7 mouse cellular contexts compared by ENCODE assay signal in the genomic region with DNA sequence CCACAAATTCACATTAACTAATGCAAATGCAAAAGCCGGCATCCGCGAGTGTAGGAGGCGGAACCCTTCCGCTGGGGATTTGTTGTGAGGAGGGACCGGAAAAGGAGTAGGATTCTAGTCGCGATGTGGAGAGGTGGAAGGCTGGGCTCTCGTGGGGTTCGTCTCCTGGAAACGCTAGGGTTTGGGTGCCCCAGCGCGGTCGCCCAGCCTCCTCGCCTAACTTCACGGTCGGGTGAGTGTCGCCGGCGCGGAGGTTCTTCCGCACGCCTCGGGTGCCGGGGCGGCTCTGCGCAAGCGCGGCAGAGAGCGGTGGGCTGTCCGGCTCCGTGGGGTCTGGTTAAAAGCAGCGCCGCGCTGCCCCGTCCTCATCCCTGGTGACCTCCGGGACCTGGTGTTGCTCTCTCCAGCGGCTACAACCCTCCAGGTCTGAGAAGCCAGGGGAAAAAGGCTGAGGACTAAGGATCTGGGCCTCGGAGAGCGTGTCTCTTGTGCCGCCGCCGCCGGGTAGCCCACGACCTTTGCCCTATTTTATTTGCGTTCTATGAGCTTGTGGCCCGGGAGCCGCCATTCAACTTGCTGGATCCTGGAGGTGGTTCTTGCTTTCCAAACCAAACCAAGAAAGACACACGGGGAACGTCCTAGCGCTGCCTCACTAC. TPM values are rescaled to one million over a fixed set of nuclear protein-coding genes. Genes with fewer than 3 reads are reported as not detected.
DNase-seq lines count a peak whose midpoint lies in the region; ATAC-seq lines count a peak whose summit lies in the region.

A gene (plus strand): TSS at position 109 of the 656 bp plus-strand sequence.

- H3K4me2 ChIP-seq in intestine, embryonic 16.5 days (ENCODE audit: low read depth, low read length), result peak within 1 kb of the TSS; percentile 66
- peak within 1 kb of the TSS; percentile 63 for H3K4me2 ChIP-seq in midbrain, embryonic 11.5 days

- H3K4me3 ChIP-seq in intestine, embryonic 16.5 days (ENCODE audit: low read length), result peak within 1 kb of the TSS; percentile 80
- H3K4me3 ChIP-seq in midbrain, embryonic 11.5 days (ENCODE audit: low read depth, low read length), result peak within 1 kb of the TSS; percentile 52

- no peaks in the 10 kb centered on the region for H3K9me3 ChIP-seq in intestine, embryonic 16.5 days (ENCODE audit: control insufficient read depth, low read length)
- no peaks in the 10 kb centered on the region for H3K9me3 ChIP-seq in midbrain, embryonic 11.5 days (ENCODE audit: control insufficient read depth, low read length)

- peaks cover 7% of the 10 kb centered on the region for H3K4me1 ChIP-seq in intestine, embryonic 16.5 days (ENCODE audit: control insufficient read depth, insufficient read depth, low read length)
- H3K4me1 ChIP-seq in midbrain, embryonic 11.5 days (ENCODE audit: control insufficient read depth, insufficient read depth, low read length), result no peaks in the 10 kb centered on the region

- peak within 1 kb of the TSS; percentile 97 for H3K27ac ChIP-seq in intestine, embryonic 16.5 days (ENCODE audit: low read length)
- H3K27ac ChIP-seq in midbrain, embryonic 11.5 days (ENCODE audit: low read depth, low read length), result peak within 1 kb of the TSS; percentile 89

- H3K27me3 ChIP-seq in intestine, embryonic 16.5 days (replicated peaks; ENCODE audit: control insufficient read depth, insufficient read depth, low read length), result no peaks in the 10 kb centered on the region
- no peaks in the 10 kb centered on the region for H3K27me3 ChIP-seq in midbrain, embryonic 11.5 days (ENCODE audit: control insufficient read depth, insufficient read depth, low read length)

- peak; percentile 92 for ATAC-seq in intestine, embryonic 16.5 days
- peak; percentile 95 for ATAC-seq in midbrain, embryonic 11.5 days (ENCODE audit: low FRiP score)

- WGBS in intestine, embryonic 16.5 days, result under 1% methylated on average over 51 of the region's 51 CpGs
- under 1% methylated on average over 42 of the region's 51 CpGs for WGBS in midbrain, embryonic 11.5 days

- peak; percentile 92 for DNase-seq in adrenal gland, adult 2 months
- DNase-seq in embryo, embryonic 11.5 days (ENCODE audit: low read depth, low spot score), result peak; percentile 72
- DNase-seq in gastrocnemius, postnatal 4 days (ENCODE audit: low spot score in 2 of 2), result peak; percentile 52 to 76
- DNase-seq in left cerebral cortex, postnatal 36 days (ENCODE audit: low spot score in 2 of 2), result peak; percentile 85 to 87
- DNase-seq in midbrain, embryonic 11.5 days (ENCODE audit: low spot score, missing footprints), result peak; percentile 98
- DNase-seq in skeletal muscle tissue, adult 2 months (ENCODE audit: low read depth, low spot score), result peak; percentile 40

- H3K9ac ChIP-seq in intestine, embryonic 16.5 days (ENCODE audit: low read depth, low read length), result peak within 1 kb of the TSS; percentile 89
- H3K9ac ChIP-seq in midbrain, embryonic 11.5 days (ENCODE audit: low read length), result peak within 1 kb of the TSS; percentile 83

- intact Hi-C loops in left cerebral cortex, postnatal 36 days (cut with DNase I), result loop anchor here (5.0 to 10.0 kb wide), 3 partner anchors 53 to 115 kb away; a partner anchor contains a TSS

- no peaks in the 10 kb centered on the region for H3K36me3 ChIP-seq in intestine, embryonic 16.5 days (ENCODE audit: control insufficient read depth, insufficient read depth, low read length)
- peaks cover 2% of the 10 kb centered on the region; the same call in 1 of the 2 replicates for H3K36me3 ChIP-seq in midbrain, embryonic 11.5 days (ENCODE audit: control insufficient read depth, insufficient read depth, low read length)

RNA-seq across cellular contexts. Expression of the gene that starts here (rescaled TPM):
- total RNA-seq in adrenal gland, adult 2 months (2021), result 10 to 100 TPM; 14.5 to 22.7 TPM
- 1.6 TPM in 2 replicates for polyA plus RNA-seq in adrenal gland, adult 2 months (2012; rRNA removed)
- 10 to 100 TPM; 11.4 to 12.3 TPM for total RNA-seq in gastrocnemius, postnatal 4 days (2021)
- polyA plus RNA-seq in intestine, embryonic 16.5 days (2015; fragmentation: Nextera tagmentation; extraction: Ambion mirVana), result 17.3 and 19.1 TPM in 2 replicates
- total RNA-seq in left cerebral cortex, postnatal 36 days (2021), result 10 to 100 TPM; 11.3 to 14.0 TPM
- polyA plus RNA-seq in midbrain, embryonic 11.5 days (2014; fragmentation: Nextera tagmentation; extraction: Ambion mirVana), result 11.2 and 13.3 TPM in 2 replicates

Comparison
In these comparisons a context has a peak if more than half of its experiments do, and no peak if none do; other contexts are left out.
1. Peak in every context shown above with its lines: DNase-seq, ATAC-seq, H3K4me3 ChIP-seq and H3K27ac ChIP-seq.
2. DNase-seq: peak in every context shown above with its lines; median percentile 98 in midbrain, embryonic 11.5 days; 92 in adrenal gland, adult 2 months; 86 in left cerebral cortex, postnatal 36 days; 72 in embryo, embryonic 11.5 days; 64 in gastrocnemius, postnatal 4 days; 40 in skeletal muscle tissue, adult 2 months.